In genomic region chr13:22831248-22831647, GRCm38 (mm10) we compare ENCODE assay signal across 42 mouse cellular contexts. TPM values are rescaled to one million over a fixed set of nuclear protein-coding genes. Genes with fewer than 3 reads are reported as not detected.
"Had no signal": no experiment of that assay in that cellular context is flagged by ENCODE, and none has a peak within 500 bp of the region (broad histone marks: within the 10 kb centered on the region; RNA-seq: fewer than 3 reads in every experiment).

Gene Vmn1r210 (minus strand): TSS chr13:22831348.

- H3K9me3 ChIP-seq: heart, embryonic 10.5 days; heart, embryonic 12.5 days; hindbrain, embryonic 10.5 days; hindbrain, embryonic 13.5 days; hindbrain, embryonic 15.5 days; kidney, embryonic 15.5 days; limb, embryonic 10.5 days; limb, embryonic 12.5 days; liver, embryonic 13.5 days; liver, embryonic 15.5 days had no signal

- H3K4me1 ChIP-seq: heart, embryonic 10.5 days; hindbrain, embryonic 10.5 days; hindbrain, embryonic 13.5 days; hindbrain, embryonic 15.5 days; kidney, embryonic 15.5 days; limb, embryonic 12.5 days; liver, embryonic 13.5 days; liver, embryonic 15.5 days had no signal

- H3K27me3 ChIP-seq: heart, embryonic 12.5 days; hindbrain, embryonic 13.5 days; hindbrain, embryonic 15.5 days; kidney, embryonic 15.5 days; limb, embryonic 12.5 days; liver, embryonic 13.5 days; liver, embryonic 15.5 days had no signal

- H3K27ac ChIP-seq: heart, embryonic 10.5 days; hindbrain, embryonic 10.5 days; hindbrain, embryonic 13.5 days; hindbrain, embryonic 15.5 days; hindbrain, postnatal 0 days; kidney, embryonic 15.5 days; kidney, postnatal 0 days; limb, embryonic 10.5 days; limb, embryonic 12.5 days; liver, embryonic 13.5 days; liver, embryonic 15.5 days had no signal

- H3K36me3 ChIP-seq: heart, embryonic 10.5 days; heart, embryonic 12.5 days; hindbrain, embryonic 10.5 days; hindbrain, embryonic 13.5 days; hindbrain, embryonic 15.5 days; kidney, embryonic 15.5 days; limb, embryonic 10.5 days; limb, embryonic 12.5 days; liver, embryonic 13.5 days; liver, embryonic 15.5 days had no signal

- H3K9ac ChIP-seq: heart, embryonic 12.5 days; hindbrain, embryonic 13.5 days; hindbrain, embryonic 15.5 days; kidney, embryonic 15.5 days; limb, embryonic 12.5 days; liver, embryonic 13.5 days; liver, embryonic 15.5 days had no signal

- ATAC-seq: hindbrain, postnatal 0 days; intestine, embryonic 16.5 days had no signal

- H3K4me3 ChIP-seq: heart, embryonic 10.5 days; heart, embryonic 12.5 days; hindbrain, embryonic 10.5 days; hindbrain, embryonic 13.5 days; hindbrain, embryonic 15.5 days; kidney, embryonic 15.5 days; limb, embryonic 10.5 days; limb, embryonic 12.5 days; liver, embryonic 13.5 days; liver, embryonic 15.5 days had no signal

- DNase-seq: gastrocnemius, postnatal 14 days; gastrocnemius, postnatal 36 days; heart, adult 18-20 months; heart, postnatal 10 days; heart, postnatal 4 days; kidney, adult 11 months; kidney, adult 2 months; kidney, adult 9 months; kidney, postnatal 14 days; kidney, postnatal 36 days; layer of hippocampus, adult 9-11 months; layer of hippocampus, postnatal 36 days; liver; liver, embryonic 13.5 days had no signal

RNA-seq across cellular contexts. Expression of gene Vmn1r210, which starts in this region (rescaled TPM):
- total RNA-seq: gastrocnemius, adult 8-10 months; gastrocnemius, postnatal 14 days; gastrocnemius, postnatal 36 days; heart, adult 18-20 months; heart, adult 8-10 months; heart, postnatal 10 days; heart, postnatal 25 days; heart, postnatal 4 days; hindbrain, postnatal 0 days; layer of hippocampus, adult 18-20 months; layer of hippocampus, adult 8-10 months; layer of hippocampus, postnatal 14 days; layer of hippocampus, postnatal 36 days; left cerebral cortex, adult 18-20 months; left cerebral cortex, postnatal 14 days; left cerebral cortex, postnatal 36 days had no signal
- polyA plus RNA-seq: gonadal fat pad, adult 2 months; heart, embryonic 10.5 days; heart, embryonic 12.5 days; heart, embryonic 14.5 days; heart, embryonic 16.5 days; hindbrain, embryonic 10.5 days; hindbrain, embryonic 13.5 days; hindbrain, embryonic 15.5 days; hindbrain, postnatal 0 days; intestine, embryonic 14.5 days; intestine, embryonic 16.5 days; kidney, adult 2 months; kidney, embryonic 15.5 days; kidney, postnatal 0 days; large intestine, adult 2 months; limb, embryonic 10.5 days; limb, embryonic 12.5 days; limb, embryonic 14.5 days; liver, embryonic 11.5 days; liver, embryonic 13.5 days; liver, embryonic 15.5 days had no signal
